ENCODE assay signal across 24 mouse cellular contexts in genomic region chr14:47544286-47544685, GRCm38 (mm10). TPM values are rescaled to one million over a fixed set of nuclear protein-coding genes. Genes with fewer than 3 reads are reported as not detected.
A peak's percentile ranks its signal among the peaks of the same experiment; 100 is the strongest.
DNase-seq lines count a peak whose midpoint lies in the region; ATAC-seq lines count a peak whose summit lies in the region.
"Had no signal": no experiment of that assay in that cellular context is flagged by ENCODE, and none has a peak within 500 bp of the region (broad histone marks: within the 10 kb centered on the region; RNA-seq: fewer than 3 reads in every experiment).

No protein-coding gene starts in this region.

- no peaks in the 10 kb centered on the region; the same call in 1 of the 2 replicates for H3K9me3 ChIP-seq in heart, embryonic 13.5 days
- H3K9me3 ChIP-seq in heart, embryonic 11.5 days (replicated peaks; ENCODE audit: control insufficient read depth, low read length) = no peaks in the 10 kb centered on the region
- no peaks in the 10 kb centered on the region for H3K9me3 ChIP-seq in liver, embryonic 11.5 days (ENCODE audit: control insufficient read depth, low read length)
- no peaks in the 10 kb centered on the region for H3K9me3 ChIP-seq in liver, embryonic 15.5 days (replicated peaks)
- no peaks in the 10 kb centered on the region for H3K9me3 ChIP-seq in hindbrain, embryonic 16.5 days (ENCODE audit: control insufficient read depth, low read length)
- H3K9me3 ChIP-seq: embryonic facial prominence, embryonic 15.5 days; forebrain, embryonic 12.5 days; G1E; heart, embryonic 10.5 days; hindbrain, embryonic 10.5 days; hindbrain, embryonic 15.5 days had no signal

- 0 out of 2 replicates have a peak overlapping the region, but pooled peaks have one; percentile 14 for H3K9ac ChIP-seq in heart, embryonic 13.5 days
- no peak overlapping the region for H3K9ac ChIP-seq in heart, embryonic 11.5 days (ENCODE audit: low read depth, low read length)
- no peak overlapping the region for H3K9ac ChIP-seq in liver, embryonic 11.5 days (ENCODE audit: low read depth, low read length)
- H3K9ac ChIP-seq in liver, embryonic 15.5 days = no peak overlapping the region; the same call in 1 of the 2 replicates
- no peak overlapping the region for H3K9ac ChIP-seq in hindbrain, embryonic 16.5 days (ENCODE audit: low read depth, low read length)
- H3K9ac ChIP-seq: embryonic facial prominence, embryonic 15.5 days; forebrain, embryonic 12.5 days; forebrain, postnatal 0 days; hindbrain, embryonic 15.5 days had no signal

- WGBS in heart, embryonic 13.5 days = 51% methylated on average over 5 of the region's 5 CpGs
- WGBS in heart, embryonic 11.5 days (ENCODE audit: insufficient replicate concordance) = 68% methylated on average over 5 of the region's 5 CpGs
- WGBS in liver, embryonic 11.5 days = 53% methylated on average over 5 of the region's 5 CpGs
- 19% methylated on average over 5 of the region's 5 CpGs for WGBS in liver, embryonic 15.5 days (ENCODE audit: insufficient replicate concordance)
- WGBS in hindbrain, embryonic 16.5 days = 91% methylated on average over 5 of the region's 5 CpGs

- no peak overlapping the region for H3K4me3 ChIP-seq in heart, embryonic 13.5 days
- no peak overlapping the region for H3K4me3 ChIP-seq in heart, embryonic 11.5 days (ENCODE audit: low read depth, low read length)
- H3K4me3 ChIP-seq in liver, embryonic 11.5 days (ENCODE audit: low read depth, low read length) = no peak overlapping the region
- no peak overlapping the region for H3K4me3 ChIP-seq in liver, embryonic 15.5 days (replicated peaks)
- H3K4me3 ChIP-seq in hindbrain, embryonic 16.5 days (ENCODE audit: low read length) = no peak overlapping the region
- H3K4me3 ChIP-seq: embryonic facial prominence, embryonic 15.5 days; forebrain, embryonic 12.5 days; heart, embryonic 10.5 days; hindbrain, embryonic 10.5 days; hindbrain, embryonic 15.5 days had no signal

- no peak for DNase-seq in liver, embryonic 11.5 days (ENCODE audit: low spot score)
- no peak for DNase-seq in urinary bladder, postnatal 4 days (ENCODE audit: low spot score in 2 of 2)
- DNase-seq: adrenal gland, postnatal 10 days; B cell, adult 2 months; cerebellum, adult 11 months; cerebellum, adult 8-10 months; cerebellum, postnatal 14 days; embryo, embryonic 11 days; forebrain, postnatal 0 days; gastrocnemius, postnatal 10 days; heart, adult 18-20 months had no signal

- no peaks in the 10 kb centered on the region for H3K27me3 ChIP-seq in heart, embryonic 13.5 days (replicated peaks)
- no peaks in the 10 kb centered on the region for H3K27me3 ChIP-seq in heart, embryonic 11.5 days (ENCODE audit: control insufficient read depth, insufficient read depth, low read length)
- no peaks in the 10 kb centered on the region for H3K27me3 ChIP-seq in liver, embryonic 11.5 days (replicated peaks; ENCODE audit: control insufficient read depth, insufficient read depth, low read length)
- H3K27me3 ChIP-seq in liver, embryonic 15.5 days = no peaks in the 10 kb centered on the region
- no peaks in the 10 kb centered on the region for H3K27me3 ChIP-seq in hindbrain, embryonic 16.5 days (replicated peaks; ENCODE audit: control insufficient read depth, insufficient read depth, low read length)
- H3K27me3 ChIP-seq: embryonic facial prominence, embryonic 15.5 days; forebrain, embryonic 12.5 days; hindbrain, embryonic 15.5 days had no signal

- H3K27ac ChIP-seq in heart, embryonic 13.5 days (replicated peaks) = no peak overlapping the region
- H3K27ac ChIP-seq in heart, embryonic 11.5 days (ENCODE audit: low read depth, low read length) = no peak overlapping the region
- H3K27ac ChIP-seq in liver, embryonic 11.5 days (ENCODE audit: low read depth, low read length) = peak overlapping the region; percentile 59
- H3K27ac ChIP-seq in liver, embryonic 15.5 days (replicated peaks) = peak overlapping the region; percentile 77
- no peak overlapping the region for H3K27ac ChIP-seq in hindbrain, embryonic 16.5 days (ENCODE audit: low read depth, low read length)
- H3K27ac ChIP-seq: embryonic facial prominence, embryonic 15.5 days; forebrain, embryonic 12.5 days; heart, embryonic 10.5 days; hindbrain, embryonic 10.5 days; hindbrain, embryonic 15.5 days had no signal

- peaks cover 98% of the 10 kb centered on the region for H3K36me3 ChIP-seq in heart, embryonic 13.5 days
- peaks cover 6% of the 10 kb centered on the region for H3K36me3 ChIP-seq in heart, embryonic 11.5 days (ENCODE audit: control insufficient read depth, insufficient read depth, low read length)
- H3K36me3 ChIP-seq in liver, embryonic 11.5 days (ENCODE audit: control insufficient read depth, insufficient read depth, low read length) = peaks cover 20% of the 10 kb centered on the region
- peaks cover 60% of the 10 kb centered on the region for H3K36me3 ChIP-seq in liver, embryonic 15.5 days (replicated peaks)
- H3K36me3 ChIP-seq in hindbrain, embryonic 16.5 days (ENCODE audit: control insufficient read depth, insufficient read depth, low read length) = peaks cover 47% of the 10 kb centered on the region

- H3K4me1 ChIP-seq in heart, embryonic 13.5 days = 0 out of 2 replicates have a peak, but pooled peaks cover 5% of the 10 kb centered on the region
- H3K4me1 ChIP-seq in heart, embryonic 11.5 days (ENCODE audit: control insufficient read depth, insufficient read depth, low read length) = no peaks in the 10 kb centered on the region
- peaks cover 14% of the 10 kb centered on the region for H3K4me1 ChIP-seq in liver, embryonic 11.5 days (replicated peaks; ENCODE audit: control insufficient read depth, insufficient read depth, low read length)
- H3K4me1 ChIP-seq in liver, embryonic 15.5 days (replicated peaks) = peaks cover 31% of the 10 kb centered on the region
- H3K4me1 ChIP-seq in hindbrain, embryonic 16.5 days (ENCODE audit: control insufficient read depth, insufficient read depth, low read depth, low read length) = no peaks in the 10 kb centered on the region
- H3K4me1 ChIP-seq: embryonic facial prominence, embryonic 15.5 days; forebrain, embryonic 12.5 days; heart, embryonic 10.5 days; hindbrain, embryonic 10.5 days; hindbrain, embryonic 15.5 days had no signal

- no peak overlapping the region for H3K4me2 ChIP-seq in heart, embryonic 13.5 days
- H3K4me2 ChIP-seq in heart, embryonic 11.5 days = no peak overlapping the region
- H3K4me2 ChIP-seq in liver, embryonic 11.5 days = peak overlapping the region; percentile 36
- peak overlapping the region; percentile 37 for H3K4me2 ChIP-seq in liver, embryonic 15.5 days
- H3K4me2 ChIP-seq in hindbrain, embryonic 16.5 days (ENCODE audit: low read length) = no peak overlapping the region
- H3K4me2 ChIP-seq: embryonic facial prominence, embryonic 15.5 days; forebrain, embryonic 12.5 days; hindbrain, embryonic 15.5 days had no signal

- ATAC-seq in heart, embryonic 13.5 days (ENCODE audit: extremely low read depth, insufficient number of reproducible peaks, low FRiP score, low TSS enrichment) = no peak
- ATAC-seq in heart, embryonic 11.5 days (replicated peaks; ENCODE audit: insufficient number of reproducible peaks, low FRiP score, low TSS enrichment) = no peak
- ATAC-seq in liver, embryonic 11.5 days (replicated peaks; ENCODE audit: low FRiP score) = peak; percentile 89
- ATAC-seq in liver, embryonic 15.5 days (ENCODE audit: insufficient read depth) = peak; percentile 73
- ATAC-seq in megakaryocyte-erythroid progenitor cell, adult 5-6 weeks (replicated peaks; ENCODE audit: low FRiP score, low TSS enrichment, poor library complexity, severe bottlenecking) = peak; percentile 72
- no peak for ATAC-seq in monocyte, adult 5-6 weeks (replicated peaks; ENCODE audit: insufficient number of reproducible peaks, low FRiP score, low TSS enrichment, poor library complexity, severe bottlenecking)
- ATAC-seq in hindbrain, embryonic 16.5 days = no peak
- ATAC-seq: CD4-positive, CD25-positive, alpha-beta regulatory T cell, adult 4 months; forebrain, postnatal 0 days had no signal

RNA-seq across cellular contexts. Expression of gene Atg14, which starts 26.2 kb away (rescaled TPM):
- 9.1 and 11.0 TPM in 2 replicates for polyA plus RNA-seq in heart, embryonic 13.5 days (2015; fragmentation: Nextera tagmentation; extraction: Ambion mirVana)
- 9.6 and 10.1 TPM in 2 replicates for polyA plus RNA-seq in heart, embryonic 11.5 days (2014; fragmentation: Nextera tagmentation; extraction: Ambion mirVana)
- polyA plus RNA-seq in liver, embryonic 11.5 days (2014; fragmentation: Nextera tagmentation; extraction: Ambion mirVana) = 9.8 and 10.2 TPM in 2 replicates
- polyA plus RNA-seq in liver, embryonic 15.5 days (2015; fragmentation: Nextera tagmentation; extraction: Ambion mirVana) = 7.4 and 8.9 TPM in 2 replicates
- total RNA-seq in megakaryocyte-erythroid progenitor cell, adult 5-6 weeks (2014; fragmentation: Nextera tagmentation) = 6.1 and 8.4 TPM in 2 replicates
- 5.7 and 17.3 TPM in 2 replicates for total RNA-seq in megakaryocyte-erythroid progenitor cell, adult 5-6 weeks (2017)
- 9.4 to 17.0 TPM (median 10.1 TPM) in 3 replicates for total RNA-seq in monocyte, adult 5-6 weeks (2017)
- polyA plus RNA-seq in hindbrain, embryonic 16.5 days (2015; fragmentation: Nextera tagmentation; extraction: Ambion mirVana) = 18.0 and 18.4 TPM in 2 replicates

Comparison
In these comparisons a context has a peak if more than half of its experiments do, and no peak if none do; other contexts are left out.
1. ATAC-seq: peak in liver, embryonic 11.5 days (single experiment), liver, embryonic 15.5 days (single experiment) and megakaryocyte-erythroid progenitor cell, adult 5-6 weeks (single experiment); none in heart, embryonic 13.5 days (single experiment), heart, embryonic 11.5 days (single experiment), monocyte, adult 5-6 weeks (single experiment) and hindbrain, embryonic 16.5 days (single experiment).
2. H3K27ac ChIP-seq: peak in liver, embryonic 11.5 days (single experiment) and liver, embryonic 15.5 days (single experiment); none in heart, embryonic 13.5 days (single experiment), heart, embryonic 11.5 days (single experiment) and hindbrain, embryonic 16.5 days (single experiment).
3. H3K4me2 ChIP-seq: peak in liver, embryonic 11.5 days (single experiment) and liver, embryonic 15.5 days (single experiment); none in heart, embryonic 13.5 days (single experiment), heart, embryonic 11.5 days (single experiment) and hindbrain, embryonic 16.5 days (single experiment).